Mouse (Mus musculus) kidney, postnatal 0 days (tissue): ENCODE data around the gene Cuedc1. TPM values are rescaled to one million over a fixed set of nuclear protein-coding genes. Genes with fewer than 3 reads are reported as not detected.

ENCODE experiments used
- ATAC-seq: fragments of 200-750 bp; cut with Nextera tagmentation; replicated peaks from 2 replicates; pipeline ENCODE4 v1.8.0; 2017; ENCODE audit warnings: low read depth, moderate number of reproducible peaks, moderate TSS enrichment, moderate library complexity; ENCODE audit not compliant: low FRiP score
- DNase-seq: peaks from one replicate; pipeline ENCODE4 v3.0.0-alpha.2; 2016; ENCODE audit warnings: low spot score
- H3K27ac ChIP-seq: fragments of 300-500 bp; sonication (generic); 2 replicates; pipeline ENCODE4 v1.5.1; 2014; ENCODE audit warnings: mild to moderate bottlenecking
- H3K27me3 ChIP-seq: fragments of 300-500 bp; sonication (generic); 2 replicates; pipeline ENCODE4 v1.6.1; 2014; ENCODE audit warnings: low read length, mixed read lengths; ENCODE audit not compliant: insufficient read depth
- H3K36me3 ChIP-seq: fragments of 300-500 bp; sonication (generic); 2 replicates; pipeline ENCODE4 v1.6.1; 2014; ENCODE audit warnings: low read length, mixed read lengths; ENCODE audit not compliant: insufficient read depth
- H3K4me1 ChIP-seq: fragments of 300-500 bp; sonication (generic); replicated peaks from 2 replicates; pipeline ENCODE4 v1.6.1; 2014; ENCODE audit warnings: antibody characterized with exemption, low read length, mixed read lengths; ENCODE audit not compliant: insufficient read depth
- H3K4me2 ChIP-seq: fragments of 300-500 bp; sonication (generic); 2 replicates; pipeline ENCODE4 v1.6.1; 2014; ENCODE audit warnings: mild to moderate bottlenecking, low read length, moderate library complexity, mixed read lengths
- H3K4me3 ChIP-seq: fragments of 300-500 bp; sonication (generic); replicated peaks from 2 replicates; pipeline ENCODE4 v1.5.1; 2014; ENCODE audit warnings: low read depth, low read length
- H3K9ac ChIP-seq: fragments of 300-500 bp; sonication (generic); 2 replicates; pipeline ENCODE4 v1.6.1; 2014; ENCODE audit warnings: low read depth, low read length
- H3K9me3 ChIP-seq: fragments of 300-500 bp; sonication (generic); replicated peaks from 2 replicates; pipeline ENCODE4 v1.6.1; 2016; ENCODE audit warnings: low read length, inconsistent platforms, mixed read lengths
- CTCF ChIP-seq: IDR thresholded peaks from 2 replicates; pipeline ENCODE4 v1.5.1; 2016; ENCODE audit warnings: antibody characterized with exemption, low read depth, mild to moderate bottlenecking, moderate library complexity
- WGBS: fragments of 180-500 bp; shearing (Covaris S2); extraction: QIAGEN DNeasy Blood & Tissue Kit; methylation state at CpG from one replicate; pipeline ENCODE4 v1.1.7; 2014; 5-methylcytosine and 5-hydroxymethylcytosine counted together
- polyA plus RNA-seq: library from polyadenylated mRNA; unstranded; fragments of >200 nt; fragmentation: Nextera tagmentation; extraction: Ambion mirVana; gene quantifications from 2 replicates; pipeline ENCODE4 v1.2.1, GENCODE M21; 2015

The Cuedc1 gene
- polyA plus RNA-seq, 1 experiment from 2014 or later, result 16.4 TPM

DNA sequence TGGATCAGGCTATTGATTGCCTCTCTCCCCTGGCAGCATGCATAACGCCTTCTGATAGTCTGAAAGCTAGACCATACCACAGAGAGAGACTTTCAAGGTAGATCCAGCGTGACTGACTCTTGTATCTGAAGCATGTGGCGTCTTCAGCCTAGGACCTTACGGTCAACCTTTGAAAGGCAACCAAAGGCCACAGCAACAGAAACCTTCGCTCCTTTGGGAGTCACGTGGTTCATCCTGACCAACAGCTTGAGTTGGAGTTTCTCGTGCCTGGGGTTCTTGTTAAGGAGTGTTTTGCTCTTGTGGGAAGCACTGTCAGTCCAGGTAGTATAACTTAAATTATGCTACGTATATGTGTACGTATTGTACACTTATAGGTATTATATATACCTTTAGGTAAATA is 30.6 kb downstream of the Cuedc1 start:
- WGBS, result 91% methylated on average over 9 of the region's 9 CpGs
- Histone ChIP-seq H3K27me3 (no peaks in the 10 kb centered on the region), H3K27ac (no peak overlapping the region), H3K4me3 (no peak overlapping the region), H3K36me3 (no peaks in the 10 kb centered on the region), H3K9me3 (no peaks in the 10 kb centered on the region), H3K4me1 (peaks cover 12% of the 10 kb centered on the region), H3K9ac (no peak overlapping the region), H3K4me2 (no peak overlapping the region)
- TF ChIP-seq CTCF, result no peak
- ATAC-seq (no peak), DNase-seq (no peak)

DNA sequence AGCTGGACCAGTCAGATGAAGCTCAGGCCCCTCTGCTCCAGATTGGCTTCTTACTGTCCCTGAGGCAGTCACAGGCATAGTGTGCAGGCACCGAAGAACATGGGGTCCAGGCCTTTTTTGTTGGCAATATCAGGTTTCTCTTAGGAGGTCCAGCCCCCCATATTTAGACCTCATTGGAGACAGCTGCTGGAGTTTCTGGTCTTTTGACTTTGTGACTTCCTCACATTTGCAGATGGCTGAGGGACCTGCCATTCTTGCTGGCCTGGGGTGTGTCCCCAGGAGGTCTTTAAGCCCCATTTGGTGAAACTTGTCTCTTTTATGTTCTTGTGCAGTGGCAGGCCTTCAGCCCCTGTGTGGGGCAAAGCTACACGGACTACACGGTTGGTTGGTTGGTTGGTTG is 31.4 kb downstream of the Cuedc1 start:
- Histone ChIP-seq H3K4me2 (no peak overlapping the region), H3K4me1 (peaks cover 12% of the 10 kb centered on the region), H3K9ac (no peak overlapping the region), H3K4me3 (no peak overlapping the region), H3K27ac (no peak overlapping the region), H3K36me3 (no peaks in the 10 kb centered on the region), H3K27me3 (no peaks in the 10 kb centered on the region), H3K9me3 (no peaks in the 10 kb centered on the region)
- no peak for TF ChIP-seq CTCF
- DNase-seq, result no peak
- no peak for ATAC-seq
- WGBS, result 65% methylated on average over 3 of the region's 3 CpGs

DNA sequence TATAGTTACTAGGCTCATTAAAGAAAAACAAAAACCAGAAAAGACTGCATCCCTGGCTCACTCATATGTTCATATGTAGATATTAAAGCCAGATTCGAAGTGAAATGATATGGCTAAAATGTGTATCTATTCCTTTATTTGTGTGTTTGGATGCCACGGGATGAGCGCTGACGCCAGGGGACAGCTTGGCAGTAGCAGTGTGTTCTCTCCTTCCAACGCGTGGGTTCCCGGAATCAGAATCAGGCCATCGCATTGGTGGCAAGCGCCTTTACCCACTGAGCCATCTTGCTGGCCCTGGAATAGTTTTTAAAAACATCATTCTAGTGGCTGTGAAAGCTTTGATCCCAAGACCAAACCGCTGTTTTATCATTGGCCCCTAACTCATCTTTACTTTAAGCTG is 32.1 kb downstream of the Cuedc1 start:
- no peak overlapping the region for H3K27ac ChIP-seq
- 97% methylated on average over 10 of the region's 10 CpGs for whole genome bisulfite sequencing
- no peaks in the 10 kb centered on the region for H3K36me3 ChIP-seq
- H3K9ac ChIP-seq, result no peak overlapping the region
- DNase-seq (no peak), ATAC-seq (no peak)
- no peak overlapping the region for H3K4me3 ChIP-seq
- no peak overlapping the region for H3K4me2 ChIP-seq
- peaks cover 12% of the 10 kb centered on the region for H3K4me1 ChIP-seq
- no peaks in the 10 kb centered on the region for H3K27me3 ChIP-seq
- H3K9me3 ChIP-seq, result no peaks in the 10 kb centered on the region
- no peak for TF ChIP-seq CTCF

DNA sequence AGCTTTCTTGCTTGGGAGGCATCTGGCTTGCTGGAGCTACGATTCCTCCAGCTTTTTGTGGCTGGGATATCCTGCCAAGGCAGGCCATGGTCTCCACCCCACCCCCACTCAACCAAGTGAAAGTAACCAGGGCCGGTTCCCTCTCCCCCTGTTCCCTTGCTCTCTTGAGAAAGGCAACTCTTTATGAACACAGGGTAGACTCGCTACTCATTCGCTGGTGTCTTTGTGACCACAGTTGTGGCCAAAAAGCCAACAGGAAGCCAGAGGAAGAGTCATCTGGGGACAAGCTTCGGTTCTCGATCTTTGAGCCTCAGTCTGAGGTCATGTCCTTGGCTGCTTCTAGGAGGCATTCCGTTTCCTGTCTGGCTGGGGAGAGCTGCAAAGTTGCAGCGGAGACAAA is 34.0 kb downstream of the Cuedc1 start:
- Histone ChIP-seq H3K9me3 (no peaks in the 10 kb centered on the region), H3K4me1 (peaks cover 12% of the 10 kb centered on the region), H3K27ac (peak overlapping the region; percentile 63), H3K9ac (peak overlapping the region; percentile 24; the same call in 1 of the 2 replicates), H3K4me2 (peak overlapping the region; percentile 34), H3K4me3 (no peak overlapping the region), H3K36me3 (no peaks in the 10 kb centered on the region), H3K27me3 (no peaks in the 10 kb centered on the region)
- ATAC-seq (no peak), DNase-seq (peak; percentile 75)
- WGBS, result 32% methylated on average over 8 of the region's 8 CpGs
- TF ChIP-seq CTCF, result no peak

DNA sequence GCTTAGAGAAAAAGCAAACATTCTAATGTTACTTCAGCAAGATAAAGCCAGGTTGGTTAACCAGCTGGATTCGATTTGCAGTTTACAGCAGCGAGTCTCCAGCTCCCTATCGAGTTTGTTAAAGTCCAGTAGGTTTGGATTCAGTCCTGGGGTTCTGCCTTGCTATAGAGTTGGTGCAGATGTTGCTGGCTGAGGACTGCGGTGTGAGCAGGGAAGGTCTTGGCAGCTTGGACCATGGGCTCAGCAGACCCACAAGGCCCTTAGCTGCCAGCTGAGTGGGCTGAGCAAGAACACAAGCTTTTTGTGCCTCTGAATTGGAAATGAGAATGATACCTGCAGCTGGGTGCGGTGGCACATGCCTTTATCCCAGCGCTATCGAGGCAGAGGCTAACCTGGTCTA is 37.4 kb downstream of the Cuedc1 start:
- H3K4me1 ChIP-seq, result peaks cover 36% of the 10 kb centered on the region
- no peaks in the 10 kb centered on the region for H3K27me3 ChIP-seq
- H3K4me2 ChIP-seq, result no peak overlapping the region
- no peaks in the 10 kb centered on the region for H3K36me3 ChIP-seq
- 60% methylated on average over 7 of the region's 7 CpGs for WGBS
- DNase-seq, result no peak
- H3K4me3 ChIP-seq, result no peak overlapping the region
- H3K9me3 ChIP-seq, result no peaks in the 10 kb centered on the region
- H3K9ac ChIP-seq, result no peak overlapping the region
- TF ChIP-seq CTCF, result no peak
- ATAC-seq, result no peak
- no peak overlapping the region for H3K27ac ChIP-seq

DNA sequence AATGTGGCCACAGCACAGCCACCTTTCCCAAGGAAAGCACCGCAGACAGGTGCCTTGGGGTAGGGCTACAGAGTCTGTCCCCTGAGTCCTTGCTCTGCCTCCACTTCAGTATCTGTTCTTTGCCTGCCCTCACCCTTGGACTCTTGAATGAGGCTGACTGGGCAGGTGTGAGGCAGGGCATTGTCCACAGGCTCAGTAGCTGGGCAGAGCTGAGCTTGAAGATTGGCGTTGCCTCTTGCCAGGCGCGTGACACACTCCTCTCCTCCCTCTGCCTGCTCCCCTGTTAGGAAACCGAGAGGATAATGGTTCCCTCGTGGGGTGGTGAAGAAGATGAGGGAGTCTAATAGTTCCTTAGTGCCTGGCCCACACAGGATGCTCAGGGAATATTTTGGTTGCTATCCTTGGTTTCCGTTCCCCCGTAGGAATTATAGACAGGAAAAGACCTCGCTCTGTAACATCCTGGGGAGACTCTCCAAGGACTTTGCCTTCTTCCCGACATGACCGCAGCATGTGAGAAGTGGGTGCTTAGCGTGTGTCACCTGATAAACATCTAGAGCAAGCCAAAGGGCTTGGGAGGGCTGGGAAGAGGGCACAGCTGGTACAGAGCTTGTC is 40.1 kb downstream of the Cuedc1 start:
- no peaks in the 10 kb centered on the region for H3K27me3 ChIP-seq

More for the DNA sequence above, 40.1 kb downstream of the Cuedc1 start:
- no peak overlapping the region for H3K27ac ChIP-seq
- no peak overlapping the region for H3K4me2 ChIP-seq
- peaks cover 28% of the 10 kb centered on the region for H3K4me1 ChIP-seq
- no peaks in the 10 kb centered on the region for H3K9me3 ChIP-seq
- no peak for ATAC-seq
- WGBS, result 62% methylated on average over 12 of the region's 12 CpGs
- H3K4me3 ChIP-seq, result no peak overlapping the region
- DNase-seq, result no peak
- H3K36me3 ChIP-seq, result no peaks in the 10 kb centered on the region
- no peak for TF ChIP-seq CTCF
- no peak overlapping the region for H3K9ac ChIP-seq
